Mouse (Mus musculus) spleen, adult 2 months (tissue): ENCODE measurements at regions not wholly inside any gene's neighbourhood (a gene's known extent, or its start where the extent isn't known, plus 50 kb on each side); places are given as distances from the start of the nearest gene placed in this dataset.

ENCODE experiments used
- CTCF ChIP-seq: fragments of 200-500 bp; IDR thresholded peaks from 2 replicates; pipeline ENCODE4 v1.5.1; 2011; ENCODE audit warnings: mild to moderate bottlenecking, inconsistent platforms; ENCODE audit not compliant: insufficient read depth, insufficient read length, insufficient replicate concordance; ENCODE audit errors: extremely low read depth
- POLR2A ChIP-seq: fragments of 200-500 bp; IDR thresholded peaks from 2 replicates; pipeline ENCODE4 v1.6.1; 2011; ENCODE audit warnings: low read depth, low read length, inconsistent platforms

- TF ChIP-seq POLR2A (no peak), CTCF (no peak)
Observed at GRCm38 (mm10) chr12:71651251-71651650, 179.6 kb upstream of the Daam1 start.
